Mouse (Mus musculus) left cerebral cortex, adult 18-20 months (tissue): Measurements from ENCODE around the gene Mfng. TPM values are rescaled to one million over a fixed set of nuclear protein-coding genes. Genes with fewer than 3 reads are reported as not detected.

Experiments
- DNase-seq, 2 experiments: peaks; one replicate each; pipeline ENCODE4 v3.0.0; 2021 to 2022; ENCODE audit warnings: low spot score in 2 of 2, mixed read lengths in 1 of 2
- long read RNA-seq, 2 experiments: library from polyadenylated mRNA; stranded (forward); transcript quantifications; one replicate each; pipeline ENCODE4 v2.0.0; 2021
- total RNA-seq, 2 experiments: library from RNA; stranded (reverse); gene quantifications; 2 replicates each; pipeline ENCODE4 v1.2.3; 2021

Mfng gene
- total RNA-seq: 1 to 10 TPM; 3.8 to 4.2 TPM
- long read RNA-seq, experiment 1, partial matches to known transcripts: 1 of 4 reads
- long read RNA-seq, experiment 1, other reads (novel, unspliced or antisense): 0 of 4 reads
- long read RNA-seq, experiment 2, partial matches to known transcripts: 0 of 4 reads
- long read RNA-seq, experiment 2, other reads (novel, unspliced or antisense): 1 of 4 reads

- peak in 1 of 2 experiments; percentile 31 for DNase-seq
Observed at GRCm38 (mm10) chr15:78773290-78773729, at the start of gene Mfng. Mfng (minus strand) TSS chr15:78773475.

- no peak for DNase-seq
Observed at GRCm38 (mm10) chr15:78816074-78816391, 42.8 kb upstream of the Mfng start.

- no peak for DNase-seq
Observed at GRCm38 (mm10) chr15:78815314-78816073, 42.2 kb upstream of the Mfng start.

DNA sequence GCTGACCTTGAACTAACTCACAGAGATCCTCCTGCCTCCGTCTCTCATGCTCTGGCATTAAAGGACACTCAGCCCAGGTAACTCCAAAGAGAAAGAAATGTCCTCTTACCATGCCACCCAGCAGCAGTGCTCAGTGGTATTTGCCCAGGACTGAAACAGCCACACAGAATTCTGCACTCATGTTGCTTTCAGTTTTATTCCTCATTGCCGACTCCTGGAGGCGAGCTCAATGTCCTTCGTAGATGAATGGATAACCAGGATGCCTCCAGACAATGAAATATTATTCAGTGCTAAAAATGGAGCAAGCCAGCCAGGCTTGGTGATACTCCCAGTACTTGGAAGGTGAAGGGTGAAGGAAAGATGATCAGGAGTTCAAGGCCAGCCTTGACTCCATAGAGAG is 40.3 kb upstream of the Mfng start:
- DNase-seq: no peak

DNA sequence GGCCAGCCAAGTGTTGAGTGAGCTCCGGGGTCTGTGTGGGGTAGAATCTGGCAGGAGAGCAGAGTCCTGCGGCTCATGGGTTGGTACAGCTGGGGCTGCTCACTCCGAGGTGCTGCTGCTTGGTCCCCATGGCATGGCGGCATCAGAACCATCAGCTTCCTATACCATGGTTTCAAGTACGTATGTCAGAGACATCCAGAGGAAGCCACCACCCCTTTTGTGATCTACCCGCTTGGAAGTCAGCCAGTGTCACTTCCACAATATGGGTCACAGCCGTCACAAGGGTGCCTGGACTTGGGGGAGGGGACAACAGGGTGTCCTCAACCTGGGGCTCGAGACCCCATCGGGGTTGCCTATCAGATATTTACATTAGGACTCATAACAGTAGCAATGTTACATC is 36.9 kb upstream of the Mfng start:
- no peak for DNase-seq

GRCm38 (mm10) chr15:78809739-78810138 is 36.5 kb upstream of the Mfng start:
- no peak for DNase-seq

DNA sequence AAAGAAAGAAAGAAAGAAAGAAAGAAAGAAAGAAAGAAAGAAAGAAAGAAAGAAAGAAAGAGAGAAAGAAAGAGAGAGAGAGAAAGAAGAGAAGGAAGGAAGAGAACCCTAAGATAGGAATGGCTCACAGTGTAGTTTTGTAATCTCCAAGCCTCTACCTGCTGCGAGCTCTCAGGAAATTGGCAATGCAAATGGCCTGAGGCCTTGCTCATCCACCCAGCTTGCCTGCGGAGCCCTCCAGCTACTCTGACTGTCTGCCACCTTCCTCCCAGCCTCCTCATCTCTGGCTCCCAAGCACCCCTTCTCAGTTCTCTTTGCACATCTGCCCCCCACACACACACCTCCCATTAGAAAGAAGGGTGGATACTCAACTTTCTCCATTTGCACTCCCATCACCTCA is 35.7 kb upstream of the Mfng start:
- DNase-seq: no peak

GRCm38 (mm10) chr15:78807141-78807540 is 33.9 kb upstream of the Mfng start:
- no peak for DNase-seq

GRCm38 (mm10) chr15:78806614-78807013 is 33.3 kb upstream of the Mfng start:
- DNase-seq: peak; percentile 40 to 47

DNA sequence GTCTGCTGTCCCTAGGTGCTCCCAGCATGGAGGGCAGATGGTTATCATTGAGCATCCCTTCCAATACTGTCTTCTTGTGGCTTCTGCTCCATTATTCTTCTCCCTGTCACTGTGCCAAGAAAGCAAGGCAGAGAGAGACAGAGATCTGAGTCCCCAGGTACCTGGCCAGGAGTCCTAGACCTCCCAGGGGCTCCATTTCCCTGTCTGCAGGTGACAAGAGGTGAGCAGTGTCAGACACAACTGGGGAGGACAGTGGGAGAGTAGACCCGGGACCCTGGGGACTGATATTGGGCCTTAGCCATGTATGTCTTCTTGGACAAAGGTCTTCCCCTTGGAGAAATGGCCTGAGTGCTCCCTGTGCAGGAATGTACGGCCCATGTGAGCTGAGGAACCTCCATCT is 32.1 kb upstream of the Mfng start:
- no peak for DNase-seq

DNA sequence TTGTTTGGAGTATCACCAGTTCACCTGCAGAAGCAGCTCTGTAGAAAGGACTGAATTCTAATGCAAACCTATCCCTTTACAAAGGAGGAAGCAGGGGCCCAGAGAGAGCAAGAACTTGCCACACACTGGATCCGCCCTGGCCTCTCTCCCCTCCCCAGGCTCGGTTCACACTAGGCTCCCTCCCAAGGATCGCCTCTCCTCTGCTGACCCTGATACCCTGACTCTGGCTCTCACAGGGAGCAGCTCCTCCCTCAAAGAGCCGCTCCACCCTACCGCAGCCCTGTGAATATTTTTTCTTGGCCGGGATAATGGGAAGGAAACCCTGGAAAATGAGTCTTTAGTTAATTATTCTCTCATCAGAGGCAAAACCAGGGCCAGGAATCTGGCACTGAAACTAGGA is 31.1 kb upstream of the Mfng start:
- DNase-seq: no peak

DNA sequence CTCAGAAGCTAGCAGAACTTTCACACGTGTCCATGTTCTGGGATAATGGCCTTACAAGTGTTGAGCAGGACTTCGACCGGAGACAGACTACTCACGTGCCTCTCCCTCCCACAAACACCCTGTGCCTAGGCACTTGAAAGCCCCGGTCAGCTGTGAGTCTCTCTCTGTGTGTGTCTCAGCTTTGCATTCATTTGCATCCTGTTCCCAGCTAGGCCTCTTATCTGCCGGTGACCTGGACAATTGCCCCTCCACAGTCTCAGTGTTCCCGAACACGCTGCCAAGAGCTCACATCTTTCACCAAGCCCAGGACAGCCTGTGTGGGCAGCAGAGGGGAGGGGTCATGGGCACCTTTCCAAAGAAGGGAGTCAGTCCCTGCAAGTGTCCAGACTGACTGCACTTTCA is 30.2 kb upstream of the Mfng start:
- no peak for DNase-seq

DNA sequence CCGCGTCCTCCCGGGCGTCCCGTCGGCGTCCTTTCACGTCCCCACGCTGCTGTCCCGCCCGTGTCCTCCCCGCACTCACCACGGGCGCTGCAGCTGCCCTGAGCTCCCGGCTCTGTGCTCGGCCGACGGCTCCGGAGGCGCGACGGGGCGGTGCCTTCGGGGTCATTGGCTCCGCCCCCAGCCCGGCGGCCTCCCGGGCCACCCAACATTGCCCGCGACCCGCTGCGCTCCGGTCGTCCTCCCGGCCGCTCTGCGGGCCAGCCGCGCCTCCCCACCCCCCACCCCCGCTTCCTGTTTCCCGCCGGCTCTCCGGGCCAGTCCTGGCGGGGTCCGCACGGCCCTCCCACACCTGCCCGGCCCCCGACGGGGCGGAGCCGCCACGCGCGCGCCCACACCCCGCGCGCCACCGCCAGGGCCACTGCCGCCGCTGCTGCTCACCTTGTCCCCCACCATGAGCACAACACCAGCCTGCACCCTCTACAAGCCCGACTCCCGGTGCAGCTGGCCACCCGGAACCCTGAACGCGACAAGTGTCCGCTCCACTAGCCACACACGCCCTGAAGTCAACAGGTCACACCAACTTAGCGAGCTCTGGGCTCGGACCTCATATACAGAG is 29.6 kb upstream of the Mfng start, which contains the start of gene Card10:
Gene Card10 (minus strand): TSS at position 267 of the 616 bp plus-strand sequence.
- no peak for DNase-seq

- DNase-seq: no peak
Observed at GRCm38 (mm10) chr15:78801971-78802741, 28.9 kb upstream of the Mfng start.

DNA sequence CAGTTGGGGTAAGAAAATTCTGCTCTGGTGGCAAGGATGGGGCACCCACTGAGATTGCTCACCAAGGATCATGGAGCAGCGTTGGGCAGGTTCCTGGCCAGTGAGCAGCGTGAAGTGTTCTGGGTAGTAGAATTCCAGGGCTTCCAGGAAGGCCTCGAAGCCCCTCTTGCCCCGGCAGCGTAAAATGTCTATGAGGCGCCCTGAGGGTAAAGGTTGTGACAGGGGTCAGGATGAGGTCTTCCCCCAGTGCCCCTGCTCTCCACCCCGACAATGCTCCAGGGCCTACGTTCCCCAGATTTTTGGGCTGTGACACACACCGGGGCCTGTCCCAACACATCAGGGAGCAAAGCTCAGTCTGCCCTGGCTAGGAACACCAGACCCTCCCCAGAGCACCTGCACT is 28.3 kb upstream of the Mfng start:
- DNase-seq: no peak

GRCm38 (mm10) chr15:78799029-78799428 is 25.8 kb upstream of the Mfng start:
- DNase-seq: peak; percentile 47 to 55

- DNase-seq: no peak
Observed at GRCm38 (mm10) chr15:78797060-78797329, 23.7 kb upstream of the Mfng start.

DNA sequence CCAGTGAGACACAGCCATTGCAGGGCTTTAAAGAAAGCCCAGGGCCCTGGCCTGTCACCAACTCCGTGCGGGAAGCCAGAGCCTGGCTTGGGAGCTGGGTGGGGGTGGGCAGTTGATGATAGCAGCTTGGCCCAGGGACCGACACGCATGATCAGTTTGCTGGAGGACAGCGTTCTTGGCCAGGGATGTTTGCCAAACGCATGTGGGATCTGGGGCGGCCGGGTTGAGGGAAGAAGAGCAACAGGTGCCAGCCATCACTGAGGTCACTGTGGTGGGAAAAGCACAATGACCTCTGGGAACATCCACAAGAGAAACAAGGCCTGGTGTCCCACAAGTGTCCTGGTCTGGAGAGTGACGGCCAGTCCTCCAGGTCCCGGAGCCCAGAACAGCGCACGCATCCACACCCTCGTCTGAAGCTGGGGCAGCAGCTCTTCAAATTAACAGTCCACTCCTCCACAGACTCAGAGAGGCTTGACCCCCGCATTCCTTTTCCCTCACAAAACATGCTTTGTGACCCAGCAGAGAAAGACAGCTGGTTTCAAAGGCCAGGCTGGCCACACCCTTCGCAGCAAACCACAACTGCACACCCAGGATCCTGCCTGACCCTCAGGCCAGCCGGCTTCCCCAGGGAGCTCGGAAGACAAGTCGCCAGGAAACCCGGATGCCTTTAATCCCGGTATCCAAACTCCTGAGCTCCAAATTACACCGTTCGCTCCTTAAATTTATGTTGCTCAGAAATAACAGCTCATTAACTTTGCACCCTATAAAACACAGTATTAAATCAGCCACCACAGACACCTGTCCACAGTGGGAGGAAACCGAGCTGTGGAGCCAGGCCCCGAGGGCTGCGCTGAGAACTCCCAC is 23.2 kb upstream of the Mfng start:
- DNase-seq: no peak

GRCm38 (mm10) chr15:78790990-78791389 is 17.7 kb upstream of the Mfng start:
- no peak for DNase-seq

DNA sequence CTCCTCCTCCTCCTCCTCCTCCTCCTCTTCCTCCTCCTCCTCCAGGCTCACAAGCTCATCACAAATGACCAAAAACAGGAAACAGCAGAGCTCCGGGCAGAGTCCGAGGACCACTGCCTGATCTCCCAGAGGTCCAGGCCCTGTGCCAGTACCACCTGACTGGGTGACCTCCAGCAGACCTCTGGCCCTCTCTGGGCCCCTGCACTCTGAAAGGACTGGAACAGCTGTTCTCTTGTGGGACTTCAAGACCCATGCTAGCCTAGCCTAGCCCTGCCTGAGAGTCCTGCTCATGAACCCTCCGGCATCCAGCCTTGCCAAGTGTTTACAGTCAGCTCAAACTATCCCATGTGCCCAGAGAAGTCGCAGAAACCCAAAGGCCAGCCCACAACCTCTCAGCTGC is 17.2 kb upstream of the Mfng start:
- DNase-seq: no peak

DNA sequence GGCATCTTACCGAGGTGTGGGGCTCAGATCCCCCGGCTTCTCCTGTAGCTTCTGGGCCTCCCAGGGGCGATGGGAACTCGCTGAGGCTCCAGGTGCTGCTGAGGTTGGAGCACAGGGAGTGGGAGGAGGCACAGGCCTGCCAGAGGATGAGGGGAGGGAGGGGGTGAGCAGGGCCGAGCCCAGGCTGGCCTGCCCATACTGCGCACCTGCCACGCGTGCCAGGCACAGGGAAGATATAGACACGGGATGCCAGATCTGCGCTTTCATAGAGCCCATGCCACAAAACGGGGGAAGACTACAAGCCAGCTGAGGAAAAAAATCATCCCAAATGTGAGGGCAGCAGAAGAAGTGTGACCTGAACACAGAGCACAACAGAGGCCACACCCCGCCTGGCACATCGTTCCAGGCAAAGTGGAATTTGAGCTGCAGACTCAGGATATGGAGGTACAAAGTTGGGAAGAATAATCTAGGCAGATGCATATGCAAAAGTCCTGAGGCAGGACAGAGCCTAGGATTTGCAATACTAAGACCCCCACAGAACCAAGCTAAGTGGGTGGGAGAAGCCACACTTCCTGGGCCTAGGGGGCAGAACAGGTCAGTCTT is 16.5 kb upstream of the Mfng start:
- no peak for DNase-seq
